ENCODE assay signal across 9 mouse cellular contexts in the genomic region with DNA sequence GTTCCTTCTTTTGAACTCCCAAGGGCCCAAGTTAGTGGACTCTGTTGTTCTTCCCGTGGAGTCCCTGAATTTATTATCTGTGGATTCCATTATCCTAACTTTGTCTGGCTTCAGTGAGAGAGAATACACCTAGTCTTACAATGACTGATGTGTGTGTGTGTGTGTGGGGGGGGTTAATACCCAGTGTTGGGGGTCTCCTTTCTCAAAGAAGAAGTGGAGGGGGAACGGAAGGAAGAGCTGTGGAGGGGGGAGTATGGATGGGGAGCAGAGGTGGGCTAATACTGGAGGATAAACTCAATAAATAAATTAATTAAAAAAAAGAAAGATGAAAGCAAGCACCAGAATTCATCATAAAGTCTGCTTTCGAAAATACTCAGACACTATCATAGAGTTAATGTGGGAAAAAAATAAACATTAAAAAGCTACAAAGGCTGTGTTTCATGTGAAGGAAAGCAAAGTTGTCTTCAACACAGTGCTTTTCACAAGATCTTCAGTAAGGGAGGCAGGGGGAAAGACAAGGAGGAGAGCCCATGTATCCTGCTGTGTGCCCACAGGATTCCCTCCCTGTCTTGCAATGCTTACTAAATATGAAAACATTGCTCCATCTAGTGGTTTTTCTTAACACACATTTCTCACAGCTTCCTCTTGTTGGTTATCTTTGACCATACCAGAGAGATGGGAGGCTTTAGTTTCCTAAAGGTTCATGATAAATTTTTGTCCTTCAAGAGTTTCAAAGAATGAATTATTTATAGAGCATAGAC.
DNase-seq lines count a peak whose midpoint lies in the region; ATAC-seq and TF ChIP-seq lines count a peak whose summit lies in the region.
"Had no signal": no experiment of that assay in that cellular context is flagged by ENCODE, and none has a peak within 500 bp of the region (broad histone marks: within the 10 kb centered on the region; RNA-seq: fewer than 3 reads in every experiment).

No protein-coding gene starts in this region.

- peak; percentile 60 for TF ChIP-seq CTCF in liver, postnatal 0 days (IDR thresholded peaks at IDR 0.05; ENCODE audit: low read depth)

- no peaks in the 10 kb centered on the region for H3K27me3 ChIP-seq in liver, postnatal 0 days (ENCODE audit: insufficient read depth, low read length)
- no peaks in the 10 kb centered on the region for H3K27me3 ChIP-seq in liver, embryonic 12.5 days (replicated peaks)
- H3K27me3 ChIP-seq in hindbrain, embryonic 15.5 days, result 0 out of 2 replicates have a peak, but pooled peaks cover 2% of the 10 kb centered on the region
- H3K27me3 ChIP-seq: liver, embryonic 13.5 days had no signal

- H3K9ac ChIP-seq in liver, postnatal 0 days (replicated peaks), result no peak overlapping the region
- no peak overlapping the region for H3K9ac ChIP-seq in liver, embryonic 12.5 days
- H3K9ac ChIP-seq in hindbrain, embryonic 15.5 days, result no peak overlapping the region
- H3K9ac ChIP-seq: liver, embryonic 13.5 days had no signal

- ATAC-seq in liver, postnatal 0 days, result no peak
- no peak for ATAC-seq in liver, embryonic 12.5 days
- ATAC-seq in hindbrain, embryonic 15.5 days (ENCODE audit: low FRiP score, low read depth), result peak; percentile 54; the same call in 1 of the 2 replicates

- H3K27ac ChIP-seq in liver, postnatal 0 days (ENCODE audit: low read depth), result no peak overlapping the region
- H3K27ac ChIP-seq in liver, embryonic 12.5 days, result no peak overlapping the region
- H3K27ac ChIP-seq in hindbrain, embryonic 15.5 days (replicated peaks), result no peak overlapping the region
- H3K27ac ChIP-seq: liver, embryonic 13.5 days had no signal

- no peak overlapping the region for H3K4me2 ChIP-seq in liver, postnatal 0 days (ENCODE audit: low read depth, low read length)
- no peak overlapping the region for H3K4me2 ChIP-seq in liver, embryonic 12.5 days
- no peak overlapping the region for H3K4me2 ChIP-seq in hindbrain, embryonic 15.5 days
- H3K4me2 ChIP-seq: liver, embryonic 13.5 days had no signal

- WGBS in liver, postnatal 0 days (ENCODE audit: insufficient replicate concordance), result 69% methylated on average over 3 of the region's 3 CpGs
- 58% methylated on average over 3 of the region's 3 CpGs for WGBS in liver, embryonic 12.5 days (ENCODE audit: insufficient replicate concordance)
- 60% methylated on average over 3 of the region's 3 CpGs for WGBS in hindbrain, embryonic 15.5 days

- no peak for TF ChIP-seq EP300 in liver, postnatal 0 days (IDR thresholded peaks at IDR 0.05; ENCODE audit: low read depth)

- no peaks in the 10 kb centered on the region for H3K9me3 ChIP-seq in liver, postnatal 0 days (ENCODE audit: low read length)
- no peaks in the 10 kb centered on the region for H3K9me3 ChIP-seq in liver, embryonic 12.5 days (replicated peaks)
- H3K9me3 ChIP-seq in hindbrain, embryonic 15.5 days, result no peaks in the 10 kb centered on the region
- H3K9me3 ChIP-seq: liver, embryonic 13.5 days had no signal

- peak; percentile 48 to 49 for DNase-seq in cerebellum, postnatal 10 days
- no peak for DNase-seq in cerebellum, adult 18-20 months
- no peak for DNase-seq in liver, postnatal 0 days
- DNase-seq in retina, postnatal 1 day, result peak; percentile 75
- no peak for DNase-seq in urinary bladder, postnatal 4 days (ENCODE audit: low spot score in 2 of 2)
- no peak for DNase-seq in ovary, postnatal 10 days (ENCODE audit: low spot score)
- DNase-seq: liver, embryonic 13.5 days had no signal

- no peak overlapping the region for H3K4me3 ChIP-seq in liver, postnatal 0 days (ENCODE audit: low read depth, low read length)
- H3K4me3 ChIP-seq in liver, embryonic 12.5 days, result no peak overlapping the region
- H3K4me3 ChIP-seq in hindbrain, embryonic 15.5 days, result no peak overlapping the region
- H3K4me3 ChIP-seq: liver, embryonic 13.5 days had no signal

- no peaks in the 10 kb centered on the region for H3K36me3 ChIP-seq in liver, postnatal 0 days (replicated peaks; ENCODE audit: insufficient read depth, low read length)
- H3K36me3 ChIP-seq in liver, embryonic 12.5 days, result no peaks in the 10 kb centered on the region
- H3K36me3 ChIP-seq in hindbrain, embryonic 15.5 days, result no peaks in the 10 kb centered on the region
- H3K36me3 ChIP-seq: liver, embryonic 13.5 days had no signal

- peaks cover 6% of the 10 kb centered on the region for H3K4me1 ChIP-seq in liver, postnatal 0 days (ENCODE audit: insufficient read depth)
- no peaks in the 10 kb centered on the region for H3K4me1 ChIP-seq in liver, embryonic 12.5 days
- 0 out of 2 replicates have a peak, but pooled peaks cover 3% of the 10 kb centered on the region for H3K4me1 ChIP-seq in hindbrain, embryonic 15.5 days (replicated peaks)
- H3K4me1 ChIP-seq: liver, embryonic 13.5 days had no signal

Comparison
In these comparisons a context has a peak if more than half of its experiments do, and no peak if none do; other contexts are left out.
1. DNase-seq: peak in cerebellum, postnatal 10 days (2 of 2) and retina, postnatal 1 day (single experiment); none in cerebellum, adult 18-20 months (0 of 2), liver, postnatal 0 days (single experiment), urinary bladder, postnatal 4 days (0 of 2) and ovary, postnatal 10 days (single experiment).